Mouse (Mus musculus): ENCODE results near the gene Ush1c.
A peak's percentile ranks its signal among the peaks of the same experiment; 100 is the strongest.

Gene Ush1c

GRCm38 (mm10) chr7:46238346-46238745 is at the start of gene Ush1c:
TSS of gene Ush1c (minus strand) at chr7:46238503.
- DNase-seq (ENCODE audit: low spot score): peak; percentile 25

GRCm38 (mm10) chr7:46287051-46287450 is 48.7 kb upstream of the Ush1c start:
- DNase-seq (ENCODE audit: low spot score): no peak

GRCm38 (mm10) chr7:46286391-46286790 is 48.1 kb upstream of the Ush1c start:
- DNase-seq (ENCODE audit: low spot score): no peak

GRCm38 (mm10) chr7:46285161-46285839 is 47.0 kb upstream of the Ush1c start:
- DNase-seq (ENCODE audit: low spot score): no peak

GRCm38 (mm10) chr7:46283681-46284080 is 45.4 kb upstream of the Ush1c start:
- DNase-seq (ENCODE audit: low spot score): no peak

GRCm38 (mm10) chr7:46282276-46282675 is 44.0 kb upstream of the Ush1c start:
- DNase-seq (ENCODE audit: low spot score): no peak

GRCm38 (mm10) chr7:46280896-46281295 is 42.6 kb upstream of the Ush1c start:
- DNase-seq (ENCODE audit: low spot score): no peak

- DNase-seq (ENCODE audit: low spot score): peak; percentile 86
Observed at GRCm38 (mm10) chr7:46279946-46280345, 41.6 kb upstream of the Ush1c start.

GRCm38 (mm10) chr7:46276156-46276555 is 37.9 kb upstream of the Ush1c start:
- DNase-seq (ENCODE audit: low spot score): no peak

- DNase-seq (ENCODE audit: low spot score): no peak
Observed at GRCm38 (mm10) chr7:46251841-46252240, 13.5 kb upstream of the Ush1c start.

- DNase-seq (ENCODE audit: low spot score): no peak
Observed at GRCm38 (mm10) chr7:46247606-46248005, 9.3 kb upstream of the Ush1c start.

GRCm38 (mm10) chr7:46246876-46247275 is 8.6 kb upstream of the Ush1c start:
- no peak for DNase-seq (ENCODE audit: low spot score)

GRCm38 (mm10) chr7:46240696-46241095 is 2.4 kb upstream of the Ush1c start, which contains the start of gene Otog:
TSS of gene Otog (plus strand) at chr7:46240987.
- no peak for DNase-seq (ENCODE audit: low spot score)

- DNase-seq (ENCODE audit: low spot score): no peak
Observed at GRCm38 (mm10) chr7:46240091-46240490, 1.8 kb upstream of the Ush1c start.

- DNase-seq (ENCODE audit: low spot score): no peak
Observed at GRCm38 (mm10) chr7:46237192-46237591, 1.1 kb downstream of the Ush1c start.

GRCm38 (mm10) chr7:46236363-46236762 is 1.9 kb downstream of the Ush1c start:
- no peak for DNase-seq (ENCODE audit: low spot score)

- DNase-seq (ENCODE audit: low spot score): peak; percentile 24
Observed at GRCm38 (mm10) chr7:46235948-46236347, 2.4 kb downstream of the Ush1c start.

- no peak for DNase-seq (ENCODE audit: low spot score)
Observed at GRCm38 (mm10) chr7:46226936-46227335, 11.4 kb downstream of the Ush1c start.

- peak; percentile 84 for DNase-seq (ENCODE audit: low spot score)
Observed at GRCm38 (mm10) chr7:46226253-46226652, 12.1 kb downstream of the Ush1c start.

- no peak for DNase-seq (ENCODE audit: low spot score)
Observed at GRCm38 (mm10) chr7:46220591-46221129, 17.6 kb downstream of the Ush1c start.

GRCm38 (mm10) chr7:46218415-46218814 is 19.9 kb downstream of the Ush1c start:
- peak; percentile 71 for DNase-seq (ENCODE audit: low spot score)

- DNase-seq (ENCODE audit: low spot score): no peak
Observed at GRCm38 (mm10) chr7:46216481-46216880, 21.8 kb downstream of the Ush1c start.

- DNase-seq (ENCODE audit: low spot score): no peak
Observed at GRCm38 (mm10) chr7:46210276-46210675, 28.0 kb downstream of the Ush1c start.

- no peak for DNase-seq (ENCODE audit: low spot score)
Observed at GRCm38 (mm10) chr7:46208131-46208530, 30.2 kb downstream of the Ush1c start.
